Mouse (Mus musculus) midbrain, embryonic 14.5 days (tissue): ENCODE data around the gene Rps6ka5. TPM values are rescaled to one million over a fixed set of nuclear protein-coding genes. Genes with fewer than 3 reads are reported as not detected.

Experiments
- ATAC-seq: fragments of 200-750 bp; cut with Nextera tagmentation; 2 replicates; pipeline ENCODE4 v1.8.0; 2017; ENCODE audit warnings: moderate number of reproducible peaks, moderate library complexity; ENCODE audit not compliant: low FRiP score, low TSS enrichment
- DNase-seq: peaks from one replicate; pipeline ENCODE4 v3.0.0-alpha.2; 2015
- H3K27ac ChIP-seq: fragments of 300-500 bp; sonication (generic); replicated peaks from 2 replicates; pipeline ENCODE4 v1.5.1; 2014; ENCODE audit warnings: mild to moderate bottlenecking, low read depth, low read length, moderate library complexity
- H3K27me3 ChIP-seq: fragments of 300-500 bp; sonication (generic); 2 replicates; pipeline ENCODE4 v1.6.1; 2014; ENCODE audit warnings: low read length, control low read depth, mixed read lengths; ENCODE audit not compliant: control insufficient read depth, insufficient read depth
- H3K36me3 ChIP-seq: fragments of 300-500 bp; sonication (generic); 2 replicates; pipeline ENCODE4 v1.6.1; 2014; ENCODE audit warnings: low read length, control low read depth; ENCODE audit not compliant: control insufficient read depth, insufficient read depth
- H3K4me1 ChIP-seq: fragments of 300-500 bp; sonication (generic); 2 replicates; pipeline ENCODE4 v1.6.1; 2014; ENCODE audit warnings: mild to moderate bottlenecking, antibody characterized with exemption, low read length, control low read depth; ENCODE audit not compliant: control insufficient read depth, insufficient read depth
- H3K4me2 ChIP-seq: fragments of 300-500 bp; sonication (generic); 2 replicates; pipeline ENCODE4 v1.6.1; 2014; ENCODE audit warnings: mild to moderate bottlenecking, low read length, moderate library complexity
- H3K4me3 ChIP-seq: fragments of 300-500 bp; sonication (generic); replicated peaks from 2 replicates; pipeline ENCODE4 v1.5.1; 2014; ENCODE audit warnings: low read depth, low read length
- H3K9ac ChIP-seq: fragments of 300-500 bp; sonication (generic); replicated peaks from 2 replicates; pipeline ENCODE4 v1.6.1; 2014; ENCODE audit warnings: mild to moderate bottlenecking, low read length, moderate library complexity
- H3K9me3 ChIP-seq: fragments of 300-500 bp; sonication (generic); 2 replicates; pipeline ENCODE4 v1.6.1; 2016; ENCODE audit warnings: low read length, control low read depth, mixed read lengths; ENCODE audit not compliant: control insufficient read depth
- WGBS: fragments of 180-500 bp; shearing (Covaris S2); extraction: QIAGEN DNeasy Blood & Tissue Kit; methylation state at CpG from one replicate; pipeline ENCODE4 v1.1.7; 2014; 5-methylcytosine and 5-hydroxymethylcytosine counted together
- polyA plus RNA-seq: library from polyadenylated mRNA; unstranded; fragments of >200 nt; fragmentation: Nextera tagmentation; extraction: Ambion mirVana; gene quantifications from 2 replicates; pipeline ENCODE4 v1.2.1, GENCODE M21; 2014

Gene Rps6ka5
- polyA plus RNA-seq, 1 experiment from 2014 or later, result 7.9 TPM

DNA sequence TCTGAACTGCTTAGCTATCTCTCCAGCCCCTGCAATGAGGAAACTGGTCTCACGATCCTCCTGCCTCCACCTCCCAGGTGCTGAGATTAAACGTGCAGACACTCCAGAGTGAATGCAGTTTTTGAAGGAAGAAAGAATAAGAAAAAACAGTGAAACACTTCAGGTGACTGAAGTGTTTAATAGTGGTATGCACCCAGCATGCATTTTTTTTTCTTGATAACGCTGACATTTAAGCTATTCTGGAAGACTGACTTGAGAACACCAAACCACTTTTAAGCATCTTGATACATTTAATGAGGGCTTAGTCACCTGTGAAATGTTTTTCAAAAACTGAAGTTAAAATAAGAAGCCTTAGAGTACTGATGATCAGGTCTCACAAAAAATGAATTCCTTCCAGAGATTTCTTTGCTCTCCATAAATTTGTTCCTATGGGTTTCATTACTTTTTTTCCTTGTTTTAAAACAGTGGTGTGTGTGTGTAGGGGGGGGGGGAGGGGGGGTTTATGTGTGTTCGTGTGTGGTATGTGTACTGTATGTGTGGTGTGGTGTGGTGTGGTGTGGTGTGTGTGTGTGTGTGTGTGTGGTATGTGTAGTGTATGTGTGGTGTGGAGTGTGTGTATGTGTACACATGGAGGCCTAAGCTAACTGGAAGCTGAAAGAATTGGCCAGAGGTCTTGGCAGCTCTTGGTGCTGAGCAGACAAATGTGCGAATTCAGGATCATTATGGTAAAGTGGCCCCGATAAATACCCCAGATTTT, 183.2 kb downstream of the Rps6ka5 start:
- no peak overlapping the region for H3K4me3 ChIP-seq
- no peaks in the 10 kb centered on the region for H3K27me3 ChIP-seq
- no peaks in the 10 kb centered on the region for H3K36me3 ChIP-seq
- ATAC-seq (no peak), DNase-seq (no peak)
- no peak overlapping the region for H3K27ac ChIP-seq
- 84% methylated on average over 6 of the region's 6 CpGs for WGBS
- H3K4me1 ChIP-seq, result no peaks in the 10 kb centered on the region
- H3K4me2 ChIP-seq, result no peak overlapping the region
- no peaks in the 10 kb centered on the region for H3K9me3 ChIP-seq
- H3K9ac ChIP-seq, result no peak overlapping the region

DNA sequence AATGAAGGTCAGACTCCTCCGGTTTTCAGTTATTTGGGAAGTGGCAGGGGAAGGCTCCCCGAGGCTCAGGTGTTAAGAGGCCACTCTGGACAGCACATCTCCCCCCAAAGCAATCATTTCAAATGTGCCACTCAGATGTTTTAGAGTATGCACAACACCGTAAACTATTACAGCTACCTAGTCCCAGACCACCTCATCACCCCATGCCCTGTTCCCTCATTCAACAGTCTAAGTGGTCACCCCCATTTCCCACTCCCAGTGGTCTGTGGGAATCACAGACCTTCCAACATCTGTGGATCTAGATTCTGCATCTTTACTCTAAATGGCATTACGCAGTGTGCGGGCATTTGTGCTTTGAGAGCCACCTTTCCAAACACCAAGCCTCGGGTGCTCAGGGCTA, 184.3 kb downstream of the Rps6ka5 start:
- H3K9me3 ChIP-seq, result no peaks in the 10 kb centered on the region
- DNase-seq (no peak), ATAC-seq (no peak)
- no peak overlapping the region for H3K4me2 ChIP-seq
- H3K4me3 ChIP-seq, result no peak overlapping the region
- WGBS, result 91% methylated on average over 6 of the region's 6 CpGs
- no peak overlapping the region for H3K27ac ChIP-seq
- no peaks in the 10 kb centered on the region for H3K36me3 ChIP-seq
- H3K9ac ChIP-seq, result no peak overlapping the region
- H3K27me3 ChIP-seq, result no peaks in the 10 kb centered on the region
- H3K4me1 ChIP-seq, result no peaks in the 10 kb centered on the region

DNA sequence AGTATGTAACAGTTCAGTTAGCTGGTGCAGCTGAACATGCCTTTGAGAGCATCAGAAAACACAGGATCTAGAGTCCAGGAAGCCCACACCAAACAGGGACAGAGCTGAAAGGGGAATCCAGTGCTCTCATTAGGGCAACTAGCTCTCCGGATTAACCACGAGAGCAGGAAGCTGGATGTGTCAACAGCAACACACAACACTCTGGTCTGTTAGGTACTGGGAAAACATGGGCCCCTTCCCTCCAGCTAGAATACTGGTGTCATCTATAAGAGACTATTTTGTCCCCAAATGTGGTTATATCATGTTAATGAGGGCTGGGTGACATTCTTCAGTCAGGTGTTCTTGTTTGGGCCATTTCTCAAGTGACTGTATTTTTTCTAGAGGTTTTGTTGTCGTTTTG, 184.7 kb downstream of the Rps6ka5 start:
- Histone ChIP-seq H3K27ac (no peak overlapping the region), H3K4me2 (no peak overlapping the region), H3K9ac (no peak overlapping the region), H3K36me3 (no peaks in the 10 kb centered on the region), H3K4me1 (no peaks in the 10 kb centered on the region), H3K9me3 (no peaks in the 10 kb centered on the region), H3K27me3 (no peaks in the 10 kb centered on the region), H3K4me3 (no peak overlapping the region)
- WGBS, result 55% methylated on average over 3 of the region's 3 CpGs
- no peak for DNase-seq
- ATAC-seq, result no peak

DNA sequence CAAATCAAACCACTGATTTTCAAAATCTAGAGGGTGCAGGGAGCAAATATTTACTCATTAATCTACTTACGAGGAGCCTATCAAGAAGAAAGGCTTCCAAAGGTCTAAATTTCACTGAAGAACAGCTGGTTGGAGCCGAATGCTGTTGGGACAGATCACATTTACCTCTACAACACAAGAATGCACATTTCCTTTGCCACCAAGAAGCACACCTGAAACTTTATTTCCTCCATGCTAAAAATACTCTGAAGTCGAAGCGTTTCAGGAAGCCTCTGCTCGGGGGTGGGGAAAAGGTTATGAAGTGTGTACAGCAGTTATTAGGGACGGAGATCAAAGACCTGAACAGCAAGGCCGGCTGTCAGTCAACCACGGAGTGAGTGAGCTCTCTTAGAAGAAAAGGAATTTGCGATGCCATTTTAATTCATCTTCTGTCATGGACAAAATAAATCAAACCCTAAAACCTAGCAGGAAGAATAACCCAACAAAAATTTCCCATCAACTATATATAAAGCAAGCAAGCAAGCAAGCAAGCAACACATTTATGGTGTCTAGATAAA, 187.5 kb downstream of the Rps6ka5 start:
- Histone ChIP-seq H3K27me3 (no peaks in the 10 kb centered on the region), H3K36me3 (no peaks in the 10 kb centered on the region), H3K4me2 (no peak overlapping the region), H3K9me3 (no peaks in the 10 kb centered on the region), H3K27ac (no peak overlapping the region), H3K4me3 (no peak overlapping the region), H3K9ac (no peak overlapping the region), H3K4me1 (no peaks in the 10 kb centered on the region)
- 62% methylated on average over 9 of the region's 9 CpGs for WGBS
- DNase-seq (no peak), ATAC-seq (no peak)

DNA sequence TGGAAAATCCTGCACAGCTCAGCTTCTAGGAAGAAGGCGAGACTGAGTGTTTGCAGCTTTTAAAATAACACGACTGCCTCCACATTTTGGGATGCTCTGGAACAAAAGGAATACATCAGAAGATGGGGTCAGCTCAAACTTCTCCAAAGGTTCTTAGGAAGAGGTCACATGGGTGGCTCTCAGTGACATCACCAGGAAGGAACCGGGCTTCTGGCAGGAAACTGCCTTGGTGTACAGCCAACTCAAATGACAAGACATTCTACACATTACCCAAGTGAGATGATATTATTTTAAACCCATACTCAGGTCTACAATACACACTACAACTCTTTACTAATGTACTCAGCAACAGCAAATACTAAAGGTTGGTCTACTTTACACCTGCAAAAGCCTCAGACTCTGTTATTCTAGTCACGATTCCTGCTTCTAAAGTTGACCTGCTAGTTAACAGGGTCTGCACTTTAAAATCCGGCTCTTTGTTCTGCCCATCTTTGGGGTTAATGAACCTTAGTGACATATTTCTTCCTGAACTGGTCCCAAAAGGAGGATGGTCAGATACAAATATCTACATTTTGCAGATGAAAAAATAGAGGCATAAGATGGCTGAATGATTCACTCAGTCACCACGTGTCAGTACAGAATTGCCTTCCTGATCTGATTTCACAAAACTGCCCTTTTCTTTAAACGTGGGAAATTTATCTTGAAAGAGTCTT, 188.2 kb downstream of the Rps6ka5 start:
- Histone ChIP-seq H3K4me3 (no peak overlapping the region), H3K4me2 (no peak overlapping the region), H3K9ac (no peak overlapping the region), H3K9me3 (no peaks in the 10 kb centered on the region), H3K36me3 (no peaks in the 10 kb centered on the region), H3K4me1 (no peaks in the 10 kb centered on the region), H3K27me3 (no peaks in the 10 kb centered on the region), H3K27ac (no peak overlapping the region)
- ATAC-seq, result no peak
- no peak for DNase-seq
- WGBS, result 80% methylated on average over 7 of the region's 7 CpGs

DNA sequence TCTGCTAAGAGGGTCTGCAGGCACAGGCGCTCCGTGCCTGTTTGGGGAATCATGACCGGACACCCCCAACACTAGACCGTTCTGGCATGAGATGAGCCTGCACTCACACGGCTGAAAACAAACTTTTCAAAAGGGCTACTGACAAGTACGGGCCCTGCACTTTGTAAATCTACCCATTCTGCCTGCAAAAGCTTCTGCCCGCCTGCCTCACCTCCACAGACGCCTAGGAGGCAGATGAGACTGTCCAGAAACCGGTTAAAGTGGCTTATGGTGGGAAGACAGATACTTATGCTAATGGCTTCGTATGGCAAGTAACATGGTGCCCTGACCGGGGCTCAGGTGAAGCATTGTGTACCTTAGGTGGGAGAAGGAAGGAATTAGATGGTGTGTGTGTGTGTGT, 189.7 kb downstream of the Rps6ka5 start:
- H3K4me1 ChIP-seq, result no peaks in the 10 kb centered on the region
- 91% methylated on average over 11 of the region's 11 CpGs for WGBS
- no peaks in the 10 kb centered on the region for H3K36me3 ChIP-seq
- DNase-seq (no peak), ATAC-seq (no peak)
- H3K4me3 ChIP-seq, result no peak overlapping the region
- no peak overlapping the region for H3K9ac ChIP-seq
- H3K27me3 ChIP-seq, result no peaks in the 10 kb centered on the region
- no peak overlapping the region for H3K4me2 ChIP-seq
- no peaks in the 10 kb centered on the region for H3K9me3 ChIP-seq
- H3K27ac ChIP-seq, result no peak overlapping the region

DNA sequence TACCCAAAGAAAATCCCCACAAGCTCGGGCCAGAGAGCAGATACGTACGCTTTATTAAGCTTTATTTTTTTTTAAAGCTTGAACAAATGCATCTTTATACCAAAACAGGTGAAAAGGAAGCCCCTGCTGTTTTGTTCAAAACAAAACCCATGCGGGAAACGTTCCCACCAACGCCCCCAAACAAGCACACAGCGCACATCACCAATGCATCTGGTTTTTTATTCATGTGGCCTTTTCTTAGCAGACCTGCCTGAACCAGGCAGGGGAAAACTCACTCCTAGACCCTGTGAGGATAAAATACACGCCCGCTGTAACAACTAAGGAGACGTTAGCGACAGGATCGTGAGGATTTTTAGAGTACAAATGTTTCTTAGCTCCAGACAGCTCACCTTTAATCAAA, 191.8 kb downstream of the Rps6ka5 start:
- DNase-seq, result no peak
- no peak for ATAC-seq
- Histone ChIP-seq H3K9me3 (no peaks in the 10 kb centered on the region), H3K4me2 (no peak overlapping the region), H3K27ac (no peak overlapping the region), H3K4me3 (no peak overlapping the region), H3K36me3 (no peaks in the 10 kb centered on the region), H3K9ac (no peak overlapping the region), H3K27me3 (no peaks in the 10 kb centered on the region), H3K4me1 (no peaks in the 10 kb centered on the region)
- WGBS, result 57% methylated on average over 12 of the region's 12 CpGs

DNA sequence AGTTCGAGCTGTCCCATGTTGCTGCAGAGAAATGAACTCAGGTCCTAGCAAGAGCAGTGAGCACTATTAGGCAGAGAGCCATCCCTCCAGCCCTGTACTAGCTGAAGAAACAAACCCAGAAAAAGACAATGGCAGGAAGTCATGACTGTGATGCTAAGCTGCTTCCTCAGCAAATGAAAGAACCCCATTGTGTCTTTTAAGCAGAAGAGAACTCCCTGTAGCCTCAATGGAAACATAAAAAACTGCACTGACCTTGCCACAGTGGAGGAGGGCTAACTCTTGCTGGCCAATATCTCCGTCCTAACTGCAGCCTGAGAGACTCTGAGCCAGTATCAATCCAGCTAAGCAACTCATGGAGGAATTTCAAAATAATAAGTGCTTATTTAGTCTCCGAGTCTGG, 192.8 kb downstream of the Rps6ka5 start:
- Histone ChIP-seq H3K27ac (0 out of 2 replicates have a peak overlapping the region, but pooled peaks have one; percentile 37), H3K4me2 (no peak overlapping the region), H3K9me3 (no peaks in the 10 kb centered on the region), H3K9ac (no peak overlapping the region), H3K4me1 (no peaks in the 10 kb centered on the region), H3K4me3 (no peak overlapping the region), H3K27me3 (no peaks in the 10 kb centered on the region), H3K36me3 (no peaks in the 10 kb centered on the region)
- 39% methylated on average over 3 of the region's 3 CpGs for WGBS
- ATAC-seq, result no peak
- DNase-seq, result no peak

DNA sequence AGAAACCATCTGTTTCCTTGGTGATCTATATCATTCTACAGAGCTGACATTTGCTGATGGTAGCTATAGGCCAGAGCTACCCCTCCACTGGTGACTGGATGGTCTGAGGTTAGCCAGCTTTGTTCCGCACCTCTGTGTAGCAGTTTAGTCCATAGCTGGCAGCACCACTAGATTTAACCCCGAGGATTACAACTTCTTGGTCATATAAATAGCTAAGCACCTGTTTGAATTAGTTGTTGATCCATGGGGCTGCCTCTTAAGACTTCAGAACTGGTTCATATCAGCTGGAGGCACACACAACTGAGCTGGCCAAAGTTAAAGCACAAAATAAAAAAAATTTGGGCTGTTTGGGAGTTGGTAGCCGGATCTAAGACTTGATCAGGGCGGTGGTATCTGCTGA, 193.6 kb downstream of the Rps6ka5 start:
- H3K9ac ChIP-seq, result no peak overlapping the region
- WGBS, result 85% methylated on average over 4 of the region's 4 CpGs
- H3K36me3 ChIP-seq, result no peaks in the 10 kb centered on the region
- H3K27ac ChIP-seq, result no peak overlapping the region
- H3K4me3 ChIP-seq, result no peak overlapping the region
- H3K9me3 ChIP-seq, result no peaks in the 10 kb centered on the region
- H3K4me2 ChIP-seq, result no peak overlapping the region
- ATAC-seq (no peak), DNase-seq (no peak)
- 0 out of 2 replicates have a peak, but pooled peaks cover under 1% of the 10 kb centered on the region for H3K4me1 ChIP-seq
- no peaks in the 10 kb centered on the region for H3K27me3 ChIP-seq
